Mouse (Mus musculus) heart, embryonic 11.5 days (tissue): Measurements from ENCODE around the gene Ppp1r1b. TPM values are rescaled to one million over a fixed set of nuclear protein-coding genes. Genes with fewer than 3 reads are reported as not detected.
A peak's percentile ranks its signal among the peaks of the same experiment; 100 is the strongest.

Experiments
- ATAC-seq: fragments of 200-750 bp; cut with Nextera tagmentation; replicated peaks from 2 replicates; pipeline ENCODE4 v1.8.0; 2017; ENCODE audit warnings: moderate library complexity; ENCODE audit not compliant: insufficient number of reproducible peaks, low FRiP score, low TSS enrichment
- H3K27ac ChIP-seq: fragments of 300-500 bp; sonication (generic); 2 replicates; pipeline ENCODE4 v1.5.1; 2014; ENCODE audit warnings: mild to moderate bottlenecking, low read depth, low read length
- H3K27me3 ChIP-seq: fragments of 300-500 bp; sonication (generic); 2 replicates; pipeline ENCODE4 v1.6.1; 2014; ENCODE audit warnings: mild to moderate bottlenecking, low read length, mixed read lengths; ENCODE audit not compliant: control insufficient read depth, insufficient read depth
- H3K36me3 ChIP-seq: fragments of 300-500 bp; sonication (generic); 2 replicates; pipeline ENCODE4 v1.6.1; 2014; ENCODE audit warnings: mild to moderate bottlenecking, low read length, moderate library complexity, mixed read lengths; ENCODE audit not compliant: control insufficient read depth, insufficient read depth
- H3K4me1 ChIP-seq: fragments of 300-500 bp; sonication (generic); 2 replicates; pipeline ENCODE4 v1.6.1; 2014; ENCODE audit warnings: low read length; ENCODE audit not compliant: control insufficient read depth, insufficient read depth
- H3K4me2 ChIP-seq: fragments of 300-500 bp; sonication (generic); 2 replicates; pipeline ENCODE4 v1.6.1; 2014; ENCODE audit warnings: mild to moderate bottlenecking, moderate library complexity
- H3K4me3 ChIP-seq: fragments of 300-500 bp; sonication (generic); 2 replicates; pipeline ENCODE4 v1.5.1; 2014; ENCODE audit warnings: low read depth, low read length
- H3K9ac ChIP-seq: fragments of 300-500 bp; sonication (generic); 2 replicates; pipeline ENCODE4 v1.6.1; 2014; ENCODE audit warnings: mild to moderate bottlenecking, low read depth, low read length, moderate library complexity
- H3K9me3 ChIP-seq: fragments of 300-500 bp; sonication (generic); replicated peaks from 2 replicates; pipeline ENCODE4 v1.6.1; 2016; ENCODE audit warnings: low read length; ENCODE audit not compliant: control insufficient read depth
- WGBS: fragments of 180-500 bp; shearing (Covaris S2); extraction: QIAGEN DNeasy Blood & Tissue Kit; methylation state at CpG from one replicate; pipeline ENCODE4 v1.1.7; 2014; ENCODE audit not compliant: insufficient replicate concordance; 5-methylcytosine and 5-hydroxymethylcytosine counted together
- polyA plus RNA-seq: library from polyadenylated mRNA; unstranded; fragments of >200 nt; fragmentation: Nextera tagmentation; extraction: Ambion mirVana; gene quantifications from 2 replicates; pipeline ENCODE4 v1.2.1, GENCODE M21; 2014

Gene Ppp1r1b
- polyA plus RNA-seq, 1 experiment from 2014 or later, result 13.6 TPM

DNA sequence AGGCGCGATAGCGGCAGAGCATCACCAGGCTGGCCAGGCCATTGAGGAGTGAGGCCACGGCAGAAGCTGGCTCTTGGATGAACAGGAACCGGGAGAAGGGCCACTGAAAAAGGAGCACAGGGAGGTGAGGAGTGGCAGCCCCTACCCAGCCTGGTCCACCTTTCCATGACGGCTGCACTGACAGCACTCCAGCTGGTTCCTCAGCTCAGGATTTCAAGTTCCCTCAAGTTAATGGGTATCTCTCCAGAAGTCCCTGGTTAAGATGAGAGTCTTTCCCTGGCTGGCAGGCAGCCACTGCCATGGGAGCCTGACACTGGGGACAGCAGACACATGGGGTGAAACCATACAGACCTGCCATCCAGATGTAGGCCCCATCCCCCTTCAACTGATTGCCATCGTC lies 49.7 kb downstream of the Ppp1r1b start:
- no peak overlapping the region for H3K4me2 ChIP-seq
- no peak overlapping the region for H3K27ac ChIP-seq
- no peaks in the 10 kb centered on the region for H3K27me3 ChIP-seq
- H3K4me3 ChIP-seq, result no peak overlapping the region
- no peaks in the 10 kb centered on the region for H3K9me3 ChIP-seq
- H3K4me1 ChIP-seq, result peaks cover 25% of the 10 kb centered on the region
- no peak for ATAC-seq
- no peaks in the 10 kb centered on the region for H3K36me3 ChIP-seq
- no peak overlapping the region for H3K9ac ChIP-seq
- WGBS, result 78% methylated on average over 7 of the region's 7 CpGs

- Histone ChIP-seq H3K9ac (peak within 1 kb of the TSS; percentile 85), H3K9me3 (no peaks in the 10 kb centered on the region), H3K36me3 (no peaks in the 10 kb centered on the region), H3K27me3 (no peaks in the 10 kb centered on the region), H3K4me3 (peak within 1 kb of the TSS; percentile 68), H3K4me1 (peaks cover 5% of the 10 kb centered on the region), H3K4me2 (peak within 1 kb of the TSS; percentile 75), H3K27ac (peak within 1 kb of the TSS; percentile 96)
- 1% methylated on average over 40 of the region's 40 CpGs for WGBS
- peak; percentile 77 for ATAC-seq
Measured at GRCm38 (mm10) chr11:98400161-98400726, 52.0 kb downstream of the Ppp1r1b start, which contains the start of gene Pgap3. TSS of gene Pgap3 (minus strand) at chr11:98400490.

DNA sequence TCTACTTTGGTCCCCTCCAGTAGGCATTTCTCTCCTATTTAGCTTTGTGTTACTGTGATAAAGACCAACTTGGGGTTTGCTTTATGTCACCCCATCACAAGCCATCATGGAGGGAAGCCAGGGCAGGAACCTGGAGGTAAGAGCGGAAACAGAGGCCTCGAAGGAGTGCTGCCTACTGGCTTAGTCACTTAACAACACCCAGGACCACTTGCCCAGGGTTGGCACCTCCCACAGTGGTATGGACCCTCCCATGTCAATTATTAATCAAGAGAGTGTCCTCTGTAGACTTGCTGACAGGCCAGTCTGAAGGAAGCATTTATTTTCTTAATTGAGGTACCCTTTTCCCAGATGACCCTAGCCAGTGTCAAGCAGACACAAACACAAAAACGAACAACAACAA lies 52.6 kb downstream of the Ppp1r1b start:
- H3K27me3 ChIP-seq, result no peaks in the 10 kb centered on the region
- no peaks in the 10 kb centered on the region for H3K36me3 ChIP-seq
- ATAC-seq, result no peak
- H3K27ac ChIP-seq, result peak overlapping the region; percentile 96; the same call in 1 of the 2 replicates
- peak overlapping the region; percentile 68 for H3K4me3 ChIP-seq
- 58% methylated on average over 3 of the region's 3 CpGs for WGBS
- H3K9me3 ChIP-seq, result no peaks in the 10 kb centered on the region
- peak overlapping the region; percentile 85 for H3K9ac ChIP-seq
- H3K4me2 ChIP-seq, result peak overlapping the region; percentile 75
- peaks cover 4% of the 10 kb centered on the region; the same call in 1 of the 2 replicates for H3K4me1 ChIP-seq

GRCm38 (mm10) chr11:98406621-98407020 lies 58.4 kb downstream of the Ppp1r1b start:
- H3K4me3 ChIP-seq, result no peak overlapping the region
- H3K4me1 ChIP-seq, result peaks cover 20% of the 10 kb centered on the region
- no peaks in the 10 kb centered on the region for H3K27me3 ChIP-seq
- no peak overlapping the region for H3K9ac ChIP-seq
- H3K36me3 ChIP-seq, result no peaks in the 10 kb centered on the region
- WGBS, result 79% methylated on average over 6 of the region's 6 CpGs
- H3K4me2 ChIP-seq, result no peak overlapping the region
- H3K9me3 ChIP-seq, result no peaks in the 10 kb centered on the region
- H3K27ac ChIP-seq, result no peak overlapping the region
- no peak for ATAC-seq

Other genes with a start within 250 kb of the Ppp1r1b start
- 12.9 and 15.5 TPM in 2 replicates for gene Fbxl20, start 198.0 kb upstream of the Ppp1r1b start, polyA plus RNA-seq
- 40.7 and 46.9 TPM in 2 replicates for gene Med1, start 155.1 kb upstream of the Ppp1r1b start, polyA plus RNA-seq
- 8.3 and 11.4 TPM in 2 replicates for gene Cdk12, start 145.3 kb upstream of the Ppp1r1b start, polyA plus RNA-seq
- gene Neurod2, start 18.8 kb upstream of the Ppp1r1b start, polyA plus RNA-seq, result 0.07 and 0.13 TPM in 2 replicates
- gene Stard3, start 10.0 kb downstream of the Ppp1r1b start, polyA plus RNA-seq, result 39.6 and 40.6 TPM in 2 replicates
- gene Tcap, start 35.4 kb downstream of the Ppp1r1b start, polyA plus RNA-seq, result 149 and 151 TPM in 2 replicates
- 3.9 and 4.8 TPM in 2 replicates for gene Pnmt, start 38.0 kb downstream of the Ppp1r1b start, polyA plus RNA-seq
- gene Pgap3, start 52.1 kb downstream of the Ppp1r1b start, polyA plus RNA-seq, result 10.6 and 13.7 TPM in 2 replicates
- 48.0 and 56.4 TPM in 2 replicates for gene Erbb2, start 64.1 kb downstream of the Ppp1r1b start, polyA plus RNA-seq
- 107 and 110 TPM in 2 replicates for gene Mien1, start 90.6 kb downstream of the Ppp1r1b start, polyA plus RNA-seq
- 0.63 and 2.0 TPM in 2 replicates for gene Grb7, start 98.0 kb downstream of the Ppp1r1b start, polyA plus RNA-seq
- gene Ikzf3, start 197.6 kb downstream of the Ppp1r1b start, polyA plus RNA-seq, result 0.13 TPM in 1 of 2 replicates, not detected in the other
- gene Zpbp2, start 202.7 kb downstream of the Ppp1r1b start, polyA plus RNA-seq, result 0.33 and 0.62 TPM in 2 replicates
- 9.6 and 15.0 TPM in 2 replicates for gene Ormdl3, start 239.0 kb downstream of the Ppp1r1b start, polyA plus RNA-seq
- not detected in 2 replicates for gene Lrrc3c, start 249.9 kb downstream of the Ppp1r1b start, polyA plus RNA-seq